Mouse (Mus musculus): ENCODE results near the gene Ndufa4l2. TPM values are rescaled to one million over a fixed set of nuclear protein-coding genes. Genes with fewer than 3 reads are reported as not detected.

Ndufa4l2 gene
- polyA plus RNA-seq, 1 experiment from 2014 or later = 34.2 TPM

- 57% methylated on average over 8 of the region's 8 CpGs for WGBS
- H3K4me2 ChIP-seq = no peak overlapping the region
These were observed 49.1 kb downstream of the Ndufa4l2 start for GRCm38 (mm10) chr10:127563840-127564239.

GRCm38 (mm10) chr10:127564301-127564700 lies 49.5 kb downstream of the Ndufa4l2 start:
- Histone ChIP-seq H3K4me2 (no peak overlapping the region), H3K9me3 (ENCODE audit: control insufficient read depth, low read length) (no peaks in the 10 kb centered on the region), H3K9ac (ENCODE audit: low read depth, low read length) (no peak overlapping the region), H3K4me3 (ENCODE audit: low read depth, low read length) (no peak overlapping the region), H3K36me3 (ENCODE audit: control insufficient read depth, insufficient read depth, low read length) (peaks cover 19% of the 10 kb centered on the region), H3K4me1 (replicated peaks; ENCODE audit: control insufficient read depth, insufficient read depth, low read length) (no peaks in the 10 kb centered on the region), H3K27ac (ENCODE audit: low read depth, low read length) (no peak overlapping the region; the same call in 1 of the 2 replicates), H3K27me3 (replicated peaks; ENCODE audit: control insufficient read depth, insufficient read depth, low read length) (no peaks in the 10 kb centered on the region; the same call in 1 of the 2 replicates)
- 53% methylated on average over 13 of the region's 13 CpGs for WGBS
- ATAC-seq (replicated peaks; ENCODE audit: low FRiP score) (no peak), DNase-seq (ENCODE audit: low spot score) (no peak)

More at GRCm38 (mm10) chr10:127563840-127564239, 49.1 kb downstream of the Ndufa4l2 start:
- ATAC-seq (replicated peaks; ENCODE audit: low FRiP score) (no peak), DNase-seq (ENCODE audit: low spot score) (no peak)
- Histone ChIP-seq H3K4me3 (ENCODE audit: low read depth, low read length) (no peak overlapping the region), H3K27ac (ENCODE audit: low read depth, low read length) (no peak overlapping the region), H3K27me3 (replicated peaks; ENCODE audit: control insufficient read depth, insufficient read depth, low read length) (no peaks in the 10 kb centered on the region; the same call in 1 of the 2 replicates), H3K36me3 (ENCODE audit: control insufficient read depth, insufficient read depth, low read length) (peaks cover 22% of the 10 kb centered on the region), H3K4me1 (replicated peaks; ENCODE audit: control insufficient read depth, insufficient read depth, low read length) (no peaks in the 10 kb centered on the region), H3K9me3 (ENCODE audit: control insufficient read depth, low read length) (no peaks in the 10 kb centered on the region), H3K9ac (ENCODE audit: low read depth, low read length) (no peak overlapping the region)

Other genes starting within 250 kb of the Ndufa4l2 start
- 135 TPM in 2 replicates for gene Dctn2, start 248.6 kb upstream of the Ndufa4l2 start, polyA plus RNA-seq (2014; fragmentation: Nextera tagmentation; extraction: Ambion mirVana)
- gene Mbd6, start 225.9 kb upstream of the Ndufa4l2 start, polyA plus RNA-seq (2014; fragmentation: Nextera tagmentation; extraction: Ambion mirVana) = 14.2 and 19.0 TPM in 2 replicates
- 249 and 257 TPM in 2 replicates for gene Mars, start 203.2 kb upstream of the Ndufa4l2 start, polyA plus RNA-seq (2014; fragmentation: Nextera tagmentation; extraction: Ambion mirVana)
- gene Arhgap9, start 193.0 kb upstream of the Ndufa4l2 start, polyA plus RNA-seq (2014; fragmentation: Nextera tagmentation; extraction: Ambion mirVana) = 22.0 and 24.4 TPM in 2 replicates
- gene Gli1, start 173.0 kb upstream of the Ndufa4l2 start, polyA plus RNA-seq (2014; fragmentation: Nextera tagmentation; extraction: Ambion mirVana) = 2.1 and 2.2 TPM in 2 replicates
- 0.04 and 0.09 TPM in 2 replicates for gene Inhbe, start 160.6 kb upstream of the Ndufa4l2 start, polyA plus RNA-seq (2014; fragmentation: Nextera tagmentation; extraction: Ambion mirVana)
- gene Inhbc, start 144.5 kb upstream of the Ndufa4l2 start, polyA plus RNA-seq (2014; fragmentation: Nextera tagmentation; extraction: Ambion mirVana) = 1.1 and 1.4 TPM in 2 replicates
- 25.4 and 33.8 TPM in 2 replicates for gene R3hdm2, start 134.6 kb upstream of the Ndufa4l2 start, polyA plus RNA-seq (2014; fragmentation: Nextera tagmentation; extraction: Ambion mirVana)
- 0.32 and 0.39 TPM in 2 replicates for gene Stac3, start 13.3 kb upstream of the Ndufa4l2 start, polyA plus RNA-seq (2014; fragmentation: Nextera tagmentation; extraction: Ambion mirVana)
- 261 and 286 TPM in 2 replicates for gene Shmt2, start 7.5 kb downstream of the Ndufa4l2 start, polyA plus RNA-seq (2014; fragmentation: Nextera tagmentation; extraction: Ambion mirVana)
- gene Nxph4, start 19.6 kb downstream of the Ndufa4l2 start, polyA plus RNA-seq (2014; fragmentation: Nextera tagmentation; extraction: Ambion mirVana) = 0.56 TPM in 1 of 2 replicates, not detected in the other
- 35.7 and 36.8 TPM in 2 replicates for gene Lrp1, start 106.2 kb downstream of the Ndufa4l2 start, polyA plus RNA-seq (2014; fragmentation: Nextera tagmentation; extraction: Ambion mirVana)
- 28.7 TPM in 2 replicates for gene Stat6, start 128.0 kb downstream of the Ndufa4l2 start, polyA plus RNA-seq (2014; fragmentation: Nextera tagmentation; extraction: Ambion mirVana)
- 10.5 and 11.2 TPM in 2 replicates for gene Nemp1, start 151.9 kb downstream of the Ndufa4l2 start, polyA plus RNA-seq (2014; fragmentation: Nextera tagmentation; extraction: Ambion mirVana)
- 5.7 and 5.8 TPM in 2 replicates for gene Nab2, start 153.6 kb downstream of the Ndufa4l2 start, polyA plus RNA-seq (2014; fragmentation: Nextera tagmentation; extraction: Ambion mirVana)
- gene Myo1a, start 190.2 kb downstream of the Ndufa4l2 start, polyA plus RNA-seq (2014; fragmentation: Nextera tagmentation; extraction: Ambion mirVana) = 0.14 TPM in 1 of 2 replicates, not detected in the other
- gene Tac2, start 209.5 kb downstream of the Ndufa4l2 start, polyA plus RNA-seq (2014; fragmentation: Nextera tagmentation; extraction: Ambion mirVana) = 11.2 and 16.0 TPM in 2 replicates
- gene Zbtb39, start 224.6 kb downstream of the Ndufa4l2 start, polyA plus RNA-seq (2014; fragmentation: Nextera tagmentation; extraction: Ambion mirVana) = 2.6 and 2.8 TPM in 2 replicates
- gene Gpr182, start 236.8 kb downstream of the Ndufa4l2 start, polyA plus RNA-seq (2014; fragmentation: Nextera tagmentation; extraction: Ambion mirVana) = 5.0 TPM in 2 replicates
- gene Rdh1, start 244.8 kb downstream of the Ndufa4l2 start, polyA plus RNA-seq (2014; fragmentation: Nextera tagmentation; extraction: Ambion mirVana) = 0.17 and 0.22 TPM in 2 replicates
- gene Rdh16f1, start 244.8 kb downstream of the Ndufa4l2 start, polyA plus RNA-seq (2014; fragmentation: Nextera tagmentation; extraction: Ambion mirVana) = 0.19 and 0.22 TPM in 2 replicates

Data from liver, embryonic 11.5 days (tissue).